Mouse (Mus musculus) limb, embryonic 11.5 days (tissue): ENCODE results near the gene Slc34a2. TPM values are rescaled to one million over a fixed set of nuclear protein-coding genes. Genes with fewer than 3 reads are reported as not detected.

ENCODE experiments used
- ATAC-seq: fragments of 200-750 bp; cut with Nextera tagmentation; 2 replicates; pipeline ENCODE4 v1.8.0; 2017; ENCODE audit warnings: low read depth; ENCODE audit not compliant: insufficient number of reproducible peaks, low FRiP score, low TSS enrichment
- DNase-seq: peaks from one replicate; pipeline ENCODE4 v3.0.0-alpha.2; 2015; ENCODE audit warnings: low spot score
- H3K27ac ChIP-seq: fragments of 300-500 bp; sonication (generic); replicated peaks from 2 replicates; pipeline ENCODE4 v1.5.1; 2014; ENCODE audit warnings: low read depth, mild to moderate bottlenecking, low read length
- H3K27me3 ChIP-seq: fragments of 300-500 bp; sonication (generic); 2 replicates; pipeline ENCODE4 v1.6.1; 2014; ENCODE audit warnings: mild to moderate bottlenecking, low read length, mixed read lengths; ENCODE audit not compliant: control insufficient read depth, insufficient read depth
- H3K36me3 ChIP-seq: fragments of 300-500 bp; sonication (generic); 2 replicates; pipeline ENCODE4 v1.6.1; 2014; ENCODE audit warnings: mild to moderate bottlenecking, low read length, moderate library complexity, mixed read lengths; ENCODE audit not compliant: control insufficient read depth, insufficient read depth
- H3K4me1 ChIP-seq: fragments of 300-500 bp; sonication (generic); 2 replicates; pipeline ENCODE4 v1.6.1; 2014; ENCODE audit warnings: low read length, mixed read lengths; ENCODE audit not compliant: control insufficient read depth, insufficient read depth
- H3K4me2 ChIP-seq: fragments of 300-500 bp; sonication (generic); 2 replicates; pipeline ENCODE4 v1.6.1; 2014; ENCODE audit warnings: low read depth, mild to moderate bottlenecking, moderate library complexity; ENCODE audit not compliant: severe bottlenecking
- H3K4me3 ChIP-seq: fragments of 300-500 bp; sonication (generic); 2 replicates; pipeline ENCODE4 v1.5.1; 2014; ENCODE audit warnings: low read depth, low read length
- H3K9ac ChIP-seq: fragments of 300-500 bp; sonication (generic); 2 replicates; pipeline ENCODE4 v1.6.1; 2014; ENCODE audit warnings: mild to moderate bottlenecking, low read length
- H3K9me3 ChIP-seq: fragments of 300-500 bp; sonication (generic); 2 replicates; pipeline ENCODE4 v1.6.1; 2016; ENCODE audit warnings: low read length; ENCODE audit not compliant: control insufficient read depth
- WGBS: fragments of 180-500 bp; shearing (Covaris S2); extraction: QIAGEN DNeasy Blood & Tissue Kit; methylation state at CpG from one replicate; pipeline ENCODE4 v1.1.7; 2014; 5-methylcytosine and 5-hydroxymethylcytosine counted together
- polyA plus RNA-seq: library from polyadenylated mRNA; unstranded; fragments of >200 nt; fragmentation: Nextera tagmentation; extraction: Ambion mirVana; gene quantifications from 2 replicates; pipeline ENCODE4 v1.2.1, GENCODE M21; 2014

Gene Slc34a2
- polyA plus RNA-seq, 1 experiment from 2014 or later: not detected

DNA sequence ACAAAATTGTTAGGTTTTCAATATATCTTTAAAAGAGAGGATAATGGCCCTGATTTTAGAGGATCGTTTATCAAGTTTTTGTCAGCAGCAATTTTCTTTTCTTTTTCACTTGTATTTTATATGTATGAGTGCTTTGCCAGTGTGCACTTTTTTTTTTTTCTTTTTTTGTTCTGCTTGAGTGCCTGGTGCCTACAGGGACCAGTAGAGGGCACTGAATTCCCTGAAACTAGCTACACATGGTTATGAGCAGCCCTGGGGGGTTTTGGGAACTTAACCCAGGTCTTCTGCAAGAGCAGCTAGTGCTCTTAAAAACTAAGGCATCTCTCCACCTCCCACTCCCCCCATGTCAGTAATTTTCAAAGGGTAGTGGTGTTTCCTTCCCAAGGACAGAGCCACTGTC, 70.8 kb downstream of the Slc34a2 start:
- Histone ChIP-seq H3K36me3 (no peaks in the 10 kb centered on the region), H3K9ac (no peak overlapping the region), H3K4me3 (no peak overlapping the region), H3K4me1 (no peaks in the 10 kb centered on the region), H3K9me3 (peaks cover 3% of the 10 kb centered on the region; the same call in 1 of the 2 replicates), H3K27me3 (no peaks in the 10 kb centered on the region), H3K27ac (no peak overlapping the region), H3K4me2 (no peak overlapping the region)
- ATAC-seq (no peak), DNase-seq (no peak)
- WGBS: 86% methylated on average over 1 of the region's 1 CpGs

DNA sequence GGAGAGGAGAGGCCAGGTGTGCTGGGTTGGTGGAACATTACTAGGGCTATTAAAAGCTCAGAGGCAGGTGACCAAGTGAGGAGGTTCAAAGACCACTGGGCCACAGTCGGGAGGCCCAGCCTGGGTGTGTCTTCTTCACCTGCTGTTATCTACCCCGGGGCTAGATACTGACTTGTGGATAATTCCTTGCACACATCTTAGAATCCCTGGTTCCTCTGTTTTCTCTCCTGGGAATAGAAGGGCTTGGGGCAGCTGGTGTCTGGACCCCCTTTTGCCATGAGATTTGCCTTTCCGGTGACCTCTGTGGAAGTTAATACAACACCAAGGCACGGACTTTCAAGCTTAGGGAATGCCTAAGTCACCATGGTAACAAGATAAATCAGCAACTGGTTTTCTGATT, 72.3 kb downstream of the Slc34a2 start:
- Histone ChIP-seq H3K27ac (no peak overlapping the region), H3K36me3 (no peaks in the 10 kb centered on the region), H3K4me3 (no peak overlapping the region), H3K27me3 (no peaks in the 10 kb centered on the region), H3K4me1 (no peaks in the 10 kb centered on the region), H3K9ac (no peak overlapping the region), H3K4me2 (no peak overlapping the region), H3K9me3 (peaks cover 3% of the 10 kb centered on the region; the same call in 1 of the 2 replicates)
- 78% methylated on average over 4 of the region's 4 CpGs for WGBS
- DNase-seq (no peak), ATAC-seq (no peak)

DNA sequence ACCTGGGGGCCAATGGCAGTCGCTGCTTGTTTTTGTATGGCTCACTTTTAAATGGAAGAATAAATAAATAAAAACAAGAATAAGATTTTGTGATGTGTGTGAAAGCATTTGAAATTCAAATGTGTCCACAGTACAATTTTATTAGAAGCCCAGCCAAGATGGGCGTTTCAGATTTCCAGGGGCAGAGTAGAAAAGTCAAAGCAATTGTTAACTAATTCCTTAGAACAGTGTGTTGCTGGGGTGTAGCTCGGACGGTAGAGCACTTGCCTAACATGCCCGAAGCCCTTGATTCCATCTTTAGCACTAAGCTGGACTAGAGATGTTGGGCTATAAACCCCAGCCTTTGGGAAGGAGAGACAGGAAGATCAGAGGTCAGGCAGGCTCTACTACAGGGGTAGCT, 73.2 kb downstream of the Slc34a2 start:
- ATAC-seq: no peak

DNA sequence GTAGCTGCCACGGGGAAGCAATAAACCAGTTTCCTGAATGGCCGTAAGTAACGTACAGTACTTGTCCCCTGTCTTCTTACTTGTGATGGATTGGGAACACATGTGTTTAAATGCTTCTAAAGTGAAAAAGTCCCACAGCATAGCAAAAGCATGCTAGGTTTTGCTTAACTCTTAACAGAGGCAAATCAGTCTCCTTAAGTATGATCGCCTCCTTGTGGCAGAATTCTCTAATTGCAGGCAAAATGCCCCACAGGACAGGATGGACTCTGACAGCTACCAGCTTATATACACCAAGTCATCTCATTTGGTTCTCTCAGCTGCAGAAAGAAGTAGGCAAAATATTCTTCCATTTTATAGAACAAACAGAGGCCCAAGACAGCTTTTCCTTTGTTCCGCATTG, 75.1 kb downstream of the Slc34a2 start:
- Histone ChIP-seq H3K4me3 (no peak overlapping the region), H3K27me3 (no peaks in the 10 kb centered on the region), H3K9ac (no peak overlapping the region), H3K36me3 (no peaks in the 10 kb centered on the region), H3K4me1 (no peaks in the 10 kb centered on the region), H3K9me3 (peaks cover 3% of the 10 kb centered on the region; the same call in 1 of the 2 replicates), H3K27ac (no peak overlapping the region), H3K4me2 (no peak overlapping the region)
- DNase-seq: no peak
- WGBS: 78% methylated on average over 5 of the region's 5 CpGs
- no peak for ATAC-seq

More for the DNA sequence above, 73.2 kb downstream of the Slc34a2 start:
- Histone ChIP-seq H3K4me1 (no peaks in the 10 kb centered on the region), H3K9ac (no peak overlapping the region), H3K4me2 (no peak overlapping the region), H3K27ac (no peak overlapping the region), H3K4me3 (no peak overlapping the region), H3K9me3 (peaks cover 3% of the 10 kb centered on the region; the same call in 1 of the 2 replicates), H3K36me3 (no peaks in the 10 kb centered on the region), H3K27me3 (no peaks in the 10 kb centered on the region)
- DNase-seq: no peak
- WGBS: 78% methylated on average over 5 of the region's 5 CpGs

DNA sequence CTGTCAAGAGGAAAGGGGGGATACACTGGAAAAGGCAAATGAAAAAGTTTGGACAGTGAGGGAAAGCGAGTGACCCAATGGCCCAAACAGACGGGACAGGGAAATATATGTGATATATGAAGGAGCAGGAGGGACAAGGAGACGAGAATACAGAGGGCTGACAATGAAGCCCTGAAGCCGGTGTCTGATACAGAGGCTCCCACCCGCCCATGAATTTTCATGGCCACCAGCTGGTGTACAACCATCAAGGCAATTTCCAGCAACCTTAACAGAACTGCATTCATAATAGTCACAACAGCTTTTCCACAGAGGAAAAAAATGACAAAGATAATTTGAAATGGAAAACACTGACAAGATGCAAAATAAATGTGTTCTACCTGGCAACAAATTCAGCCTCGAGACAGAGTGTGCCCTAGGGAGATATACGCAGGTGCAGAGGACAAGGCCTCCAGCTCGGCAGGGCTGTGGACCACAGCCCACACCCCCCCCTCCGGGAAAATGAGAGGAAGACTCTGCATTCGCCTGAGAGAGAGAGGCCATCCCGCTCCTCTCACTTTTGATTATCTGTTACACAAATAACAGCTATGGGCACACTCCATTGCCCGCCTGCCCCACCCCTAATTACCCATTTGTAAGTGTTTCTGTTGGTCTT, 76.9 kb downstream of the Slc34a2 start:
- Histone ChIP-seq H3K9me3 (peaks cover 3% of the 10 kb centered on the region; the same call in 1 of the 2 replicates), H3K4me3 (no peak overlapping the region), H3K27me3 (no peaks in the 10 kb centered on the region), H3K36me3 (no peaks in the 10 kb centered on the region), H3K9ac (no peak overlapping the region), H3K27ac (no peak overlapping the region), H3K4me2 (no peak overlapping the region), H3K4me1 (no peaks in the 10 kb centered on the region)
- no peak for DNase-seq
- ATAC-seq: no peak
- 75% methylated on average over 12 of the region's 12 CpGs for WGBS

DNA sequence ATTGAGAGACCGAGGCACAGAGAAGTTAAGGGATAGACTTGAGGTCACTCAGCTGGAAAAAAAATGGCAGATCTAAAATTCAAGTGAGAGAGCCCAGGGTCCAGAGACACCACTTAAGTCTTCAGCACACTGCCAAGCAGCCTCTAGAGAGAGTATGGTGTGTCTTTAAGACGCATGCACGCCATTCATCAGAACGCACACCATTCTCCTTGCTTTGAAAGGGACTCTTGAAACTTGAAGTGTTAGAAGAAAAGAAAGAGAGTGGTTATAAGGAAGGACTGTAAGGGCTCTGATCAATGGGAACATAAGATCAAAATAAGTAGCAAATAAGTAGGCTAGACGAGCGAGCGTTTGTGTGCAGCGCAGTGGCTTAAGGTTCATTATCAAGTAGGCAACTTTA, 80.3 kb downstream of the Slc34a2 start:
- Histone ChIP-seq H3K36me3 (no peaks in the 10 kb centered on the region), H3K4me1 (no peaks in the 10 kb centered on the region), H3K4me2 (no peak overlapping the region), H3K9ac (no peak overlapping the region), H3K27ac (no peak overlapping the region), H3K9me3 (peaks cover under 1% of the 10 kb centered on the region; the same call in 1 of the 2 replicates), H3K27me3 (no peaks in the 10 kb centered on the region), H3K4me3 (no peak overlapping the region)
- WGBS: 93% methylated on average over 8 of the region's 8 CpGs
- DNase-seq (no peak), ATAC-seq (no peak)

DNA sequence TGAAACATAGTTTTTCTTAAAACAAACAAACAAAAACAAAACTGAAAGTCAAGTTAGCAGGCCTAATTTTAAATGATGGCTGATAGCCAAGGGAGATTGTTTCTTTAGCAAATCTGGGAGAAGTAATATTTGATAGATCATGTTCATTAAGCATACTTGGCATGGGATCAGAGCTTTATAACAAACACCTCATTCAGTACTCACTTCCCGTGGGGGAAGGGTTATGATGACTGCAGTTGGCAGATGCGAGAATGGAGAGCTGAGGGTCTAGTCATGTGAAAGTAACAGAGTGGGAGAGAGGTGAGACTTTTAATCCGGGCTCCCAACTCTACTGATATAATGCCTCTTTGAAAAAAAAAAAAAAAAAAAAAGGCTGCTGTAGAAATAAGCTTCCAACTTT, 81.8 kb downstream of the Slc34a2 start:
- no peaks in the 10 kb centered on the region for H3K27me3 ChIP-seq
- no peaks in the 10 kb centered on the region for H3K36me3 ChIP-seq
- DNase-seq (no peak), ATAC-seq (no peak)
- H3K4me2 ChIP-seq: no peak overlapping the region
- H3K4me3 ChIP-seq: no peak overlapping the region
- no peaks in the 10 kb centered on the region for H3K9me3 ChIP-seq
- WGBS: 81% methylated on average over 3 of the region's 3 CpGs
- no peaks in the 10 kb centered on the region for H3K4me1 ChIP-seq
- no peak overlapping the region for H3K9ac ChIP-seq
- H3K27ac ChIP-seq: no peak overlapping the region
